Mouse (Mus musculus) lung, adult 2 months (tissue): ENCODE measurements at regions not wholly inside any gene's neighbourhood (a gene's known extent, or its start where the extent isn't known, plus 50 kb on each side); places are given as distances from the start of the nearest gene placed in this dataset.

Experiments
- DNase-seq: peaks from one replicate; pipeline ENCODE4 v3.0.0; 2022
- H3K4me1 ChIP-seq: fragments of 200-500 bp; 2 replicates; pipeline ENCODE4 v1.6.1; 2011; ENCODE audit warnings: low read length; ENCODE audit not compliant: control insufficient read depth, insufficient read depth
- H3K4me3 ChIP-seq: fragments of 200-500 bp; replicated peaks from 2 replicates; pipeline ENCODE3; 2011; ENCODE audit warnings: low read depth, mild to moderate bottlenecking, control low read depth, low read length; ENCODE audit errors: extremely low read depth
- CTCF ChIP-seq: fragments of 200-500 bp; IDR thresholded peaks from 2 replicates; pipeline ENCODE4 v1.5.1; 2011; ENCODE audit warnings: mild to moderate bottlenecking, low read length, control low read depth; ENCODE audit not compliant: insufficient read depth
- POLR2A ChIP-seq: fragments of 200-500 bp; IDR thresholded peaks from 2 replicates; pipeline ENCODE4 v1.6.1; 2011; ENCODE audit warnings: low read depth, mild to moderate bottlenecking, control low read depth, low read length, borderline replicate concordance; ENCODE audit errors: extremely low read depth
- WGBS: fragments of 180-500 bp; shearing (Covaris S2); methylation state at CpG from one replicate; pipeline ENCODE4 v1.1.7; 2018; 5-methylcytosine and 5-hydroxymethylcytosine counted together

- Histone ChIP-seq H3K4me1 (0 out of 2 replicates have a peak, but pooled peaks cover under 1% of the 10 kb centered on the region), H3K4me3 (no peak overlapping the region)
- no peak for TF ChIP-seq CTCF
- TF ChIP-seq POLR2A: no peak
- no peak for DNase-seq
- 7% methylated on average over 5 of the region's 5 CpGs for WGBS
Measured at GRCm38 (mm10) chr6:127251671-127251985, 99.6 kb upstream of the Ccnd2 start.

GRCm38 (mm10) chr6:127252000-127252721, 100.2 kb upstream of the Ccnd2 start:
- no peak for DNase-seq
- 37% methylated on average over 3 of the region's 3 CpGs for WGBS
- Histone ChIP-seq H3K4me3 (no peak overlapping the region), H3K4me1 (no peaks in the 10 kb centered on the region)
- no peak for TF ChIP-seq POLR2A

GRCm38 (mm10) chr6:127253935-127254334, 101.9 kb upstream of the Ccnd2 start:
- no peak for DNase-seq
- H3K4me1 ChIP-seq: no peaks in the 10 kb centered on the region
- no peak overlapping the region for H3K4me3 ChIP-seq
- WGBS: 39% methylated on average over 3 of the region's 3 CpGs
- TF ChIP-seq CTCF (no peak), POLR2A (no peak)

- 52% methylated on average over 5 of the region's 5 CpGs for WGBS
- Histone ChIP-seq H3K4me1 (no peaks in the 10 kb centered on the region), H3K4me3 (no peak overlapping the region)
- TF ChIP-seq CTCF (no peak), POLR2A (no peak)
- DNase-seq: no peak
Measured at GRCm38 (mm10) chr6:127263903-127264680, 112.1 kb upstream of the Ccnd2 start.

GRCm38 (mm10) chr6:127265063-127265775, 113.2 kb upstream of the Ccnd2 start:
- 67% methylated on average over 9 of the region's 9 CpGs for WGBS
- no peak for DNase-seq
- Histone ChIP-seq H3K4me3 (no peak overlapping the region), H3K4me1 (no peaks in the 10 kb centered on the region)
- TF ChIP-seq CTCF (no peak), POLR2A (no peak)

GRCm38 (mm10) chr6:127265901-127266812, 114.2 kb upstream of the Ccnd2 start:
- no peaks in the 10 kb centered on the region for H3K4me1 ChIP-seq
- peak; percentile 55 for DNase-seq
- WGBS: 3% methylated on average over 21 of the region's 21 CpGs
- peak overlapping the region; percentile 30 for H3K4me3 ChIP-seq
- no peak for TF ChIP-seq POLR2A
- TF ChIP-seq CTCF: no peak

GRCm38 (mm10) chr6:127266813-127267165, 114.8 kb upstream of the Ccnd2 start:
- Histone ChIP-seq H3K4me1 (no peaks in the 10 kb centered on the region), H3K4me3 (no peak overlapping the region)
- DNase-seq: no peak
- WGBS: 26% methylated on average over 10 of the region's 10 CpGs
- TF ChIP-seq CTCF (peak; percentile 14; the same call in 1 of the 2 replicates), POLR2A (no peak)

GRCm38 (mm10) chr6:127269021-127269420, 117.0 kb upstream of the Ccnd2 start:
- DNase-seq: no peak
- 67% methylated on average over 4 of the region's 4 CpGs for WGBS
- no peak for TF ChIP-seq POLR2A
- no peak for TF ChIP-seq CTCF
- Histone ChIP-seq H3K4me1 (no peaks in the 10 kb centered on the region), H3K4me3 (no peak overlapping the region)
